Mouse (Mus musculus) midbrain, embryonic 13.5 days (tissue): Measurements from ENCODE around the gene Gm7792. TPM values are rescaled to one million over a fixed set of nuclear protein-coding genes. Genes with fewer than 3 reads are reported as not detected.
"Not testable (repeated sequence)": the region's sequence is repeated elsewhere in the genome, so short reads cannot be mapped to it uniquely, and the experiment has no call there.

Experiments
- ATAC-seq: fragments of 200-750 bp; cut with Nextera tagmentation; 2 replicates; pipeline ENCODE4 v1.8.0; 2017; ENCODE audit warnings: mild to moderate bottlenecking, moderate TSS enrichment, moderate library complexity
- H3K27ac ChIP-seq: fragments of 300-500 bp; sonication (generic); 2 replicates; pipeline ENCODE4 v1.5.1; 2015; ENCODE audit warnings: inconsistent platforms, mild to moderate bottlenecking, moderate library complexity
- H3K27me3 ChIP-seq: fragments of 300-500 bp; sonication (generic); 2 replicates; pipeline ENCODE4 v1.6.1; 2015; ENCODE audit warnings: mild to moderate bottlenecking, inconsistent platforms
- H3K36me3 ChIP-seq: fragments of 300-500 bp; sonication (generic); 2 replicates; pipeline ENCODE4 v1.6.1; 2015; ENCODE audit warnings: mild to moderate bottlenecking, inconsistent platforms
- H3K4me1 ChIP-seq: fragments of 300-500 bp; sonication (generic); replicated peaks from 2 replicates; pipeline ENCODE4 v1.6.1; 2015; ENCODE audit warnings: inconsistent platforms
- H3K4me2 ChIP-seq: fragments of 300-500 bp; sonication (generic); replicated peaks from 2 replicates; pipeline ENCODE4 v1.6.1; 2015; ENCODE audit warnings: moderate library complexity, mild to moderate bottlenecking, inconsistent platforms
- H3K4me3 ChIP-seq: fragments of 300-500 bp; sonication (generic); replicated peaks from 2 replicates; pipeline ENCODE4 v1.5.1; 2015; ENCODE audit warnings: mild to moderate bottlenecking, inconsistent platforms
- H3K9ac ChIP-seq: fragments of 300-500 bp; sonication (generic); replicated peaks from 2 replicates; pipeline ENCODE4 v1.6.1; 2015; ENCODE audit warnings: mild to moderate bottlenecking, inconsistent platforms
- H3K9me3 ChIP-seq: fragments of 300-500 bp; sonication (generic); 2 replicates; pipeline ENCODE4 v1.6.1; 2016; ENCODE audit warnings: mild to moderate bottlenecking, inconsistent platforms
- WGBS: fragments of 180-500 bp; shearing (Covaris S2); methylation state at CpG from one replicate; pipeline ENCODE4 v1.1.7; 2015; 5-methylcytosine and 5-hydroxymethylcytosine counted together
- polyA plus RNA-seq: library from polyadenylated mRNA; unstranded; fragments of >200 nt; fragmentation: Nextera tagmentation; extraction: Ambion mirVana; gene quantifications from 2 replicates; pipeline ENCODE4 v1.2.1, GENCODE M21; 2015

The Gm7792 gene
- polyA plus RNA-seq: not detected in 2 replicates

DNA sequence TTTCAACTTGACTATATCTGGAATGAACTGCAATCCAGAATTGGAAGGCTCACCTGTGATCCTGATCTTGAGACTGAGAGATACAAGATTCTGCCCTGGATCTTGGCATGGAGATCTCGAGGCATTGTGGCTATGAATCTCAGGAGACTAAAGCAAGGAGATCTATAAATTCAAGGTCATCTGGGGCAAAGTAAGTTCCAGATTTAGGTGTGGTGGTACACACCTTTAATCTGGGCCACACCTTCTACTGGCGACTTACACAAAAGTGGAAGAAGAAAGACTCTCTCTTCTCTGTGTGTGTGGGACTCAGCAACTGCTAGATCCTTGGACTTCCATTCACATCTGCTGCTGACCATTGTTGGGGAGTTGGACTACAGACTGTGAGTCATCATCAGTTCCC is at the start of gene Gm7792:
Gene Gm7792 (plus strand): TSS at position 301 of the 400 bp plus-strand sequence.
- not testable (repeated sequence) for H3K4me2 ChIP-seq, H3K27ac ChIP-seq, H3K4me3 ChIP-seq, ATAC-seq, H3K9ac ChIP-seq, H3K4me1 ChIP-seq, H3K36me3 ChIP-seq, H3K27me3 ChIP-seq, H3K9me3 ChIP-seq
- 83% methylated on average over 1 of the region's 2 CpGs for WGBS

Other genes with a start within 250 kb of the Gm7792 start
- gene C87414, start 172.2 kb upstream of the Gm7792 start, polyA plus RNA-seq: not detected in 2 replicates
- not detected in 2 replicates for gene Gm16429, start 85.3 kb downstream of the Gm7792 start, polyA plus RNA-seq
- not detected in 2 replicates for gene BC061212, start 226.8 kb downstream of the Gm7792 start, polyA plus RNA-seq
- gene Gm6351, start 232.6 kb downstream of the Gm7792 start, polyA plus RNA-seq: not detected in 2 replicates